8 mouse cellular contexts compared by ENCODE assay signal in the genomic region with DNA sequence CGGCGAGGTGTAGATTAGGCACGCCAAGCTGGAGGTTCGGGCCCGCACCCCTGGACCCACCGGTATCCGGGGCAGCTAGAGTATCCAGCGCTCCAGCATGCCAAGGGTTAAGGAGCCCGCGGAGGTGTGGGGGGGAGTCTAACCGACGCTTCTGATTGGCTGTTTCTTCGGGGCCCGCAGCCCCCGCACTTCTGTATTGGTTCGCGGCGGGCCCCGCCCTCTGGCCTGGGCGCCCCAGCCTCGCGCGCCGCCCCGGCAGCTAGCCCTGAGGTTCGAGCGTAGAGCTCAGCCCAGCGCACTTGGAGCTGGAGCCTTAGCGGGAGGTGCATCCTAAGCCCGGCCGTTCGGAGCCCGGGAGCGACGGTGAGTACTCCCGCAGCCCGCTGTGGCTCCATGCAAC. TPM values are rescaled to one million over a fixed set of nuclear protein-coding genes. Genes with fewer than 3 reads are reported as not detected.
A peak's percentile ranks its signal among the peaks of the same experiment; 100 is the strongest.
DNase-seq lines count a peak whose midpoint lies in the region; ATAC-seq lines count a peak whose summit lies in the region.

A gene (plus strand): TSS at position 219 of the 400 bp plus-strand sequence.

- H3K4me2 ChIP-seq in heart, embryonic 12.5 days, result peak within 1 kb of the TSS; percentile 91
- peak within 1 kb of the TSS; percentile 80 for H3K4me2 ChIP-seq in kidney, embryonic 16.5 days (replicated peaks; ENCODE audit: low read depth, low read length)

- peak; percentile 72 for ATAC-seq in erythroid progenitor cell, adult 5-6 weeks (replicated peaks; ENCODE audit: low FRiP score, poor library complexity, severe bottlenecking)
- ATAC-seq in heart, embryonic 12.5 days (ENCODE audit: insufficient number of reproducible peaks, low FRiP score), result peak; percentile 91
- peak; percentile 94 for ATAC-seq in kidney, embryonic 16.5 days (ENCODE audit: low FRiP score, low TSS enrichment)
- peak; percentile 52 for ATAC-seq in monocyte, adult 5-6 weeks (replicated peaks; ENCODE audit: insufficient number of reproducible peaks, low FRiP score, low TSS enrichment, poor library complexity, severe bottlenecking)

- no peaks in the 10 kb centered on the region for H3K27me3 ChIP-seq in heart, embryonic 12.5 days (replicated peaks)
- no peaks in the 10 kb centered on the region for H3K27me3 ChIP-seq in kidney, embryonic 16.5 days (ENCODE audit: insufficient read depth, low read length)

- H3K27ac ChIP-seq in brown adipose tissue, adult 24 weeks (replicated peaks; ENCODE audit: low read depth, low read length), result peak within 1 kb of the TSS; percentile 35; the same call in 1 of the 2 replicates
- peak within 1 kb of the TSS; percentile 34 for H3K27ac ChIP-seq in heart, embryonic 12.5 days (ENCODE audit: poor library complexity, severe bottlenecking)
- H3K27ac ChIP-seq in kidney, embryonic 16.5 days (ENCODE audit: low read length), result peak within 1 kb of the TSS; percentile 51

- DNase-seq in CD4-positive helper T cell, adult 2 months (ENCODE audit: low read depth, low spot score), result peak; percentile 93
- peak; percentile 87 for DNase-seq in liver
- DNase-seq in spleen, postnatal 36 days (ENCODE audit: low spot score in 2 of 2), result peak; percentile 90

- H3K36me3 ChIP-seq in heart, embryonic 12.5 days, result no peaks in the 10 kb centered on the region
- no peaks in the 10 kb centered on the region for H3K36me3 ChIP-seq in kidney, embryonic 16.5 days (ENCODE audit: insufficient read depth, low read length)

- no peaks in the 10 kb centered on the region for H3K9me3 ChIP-seq in heart, embryonic 12.5 days (replicated peaks)
- no peaks in the 10 kb centered on the region for H3K9me3 ChIP-seq in kidney, embryonic 16.5 days (ENCODE audit: low read length)

- under 1% methylated on average over 37 of the region's 37 CpGs for WGBS in heart, embryonic 12.5 days
- WGBS in kidney, embryonic 16.5 days, result 0% methylated on average over 37 of the region's 37 CpGs

- H3K4me3 ChIP-seq in brown adipose tissue, adult 24 weeks (ENCODE audit: insufficient read depth, low read depth, low read length), result peak within 1 kb of the TSS; percentile 92
- peak within 1 kb of the TSS; percentile 87 for H3K4me3 ChIP-seq in heart, embryonic 12.5 days
- peak within 1 kb of the TSS; percentile 75 for H3K4me3 ChIP-seq in kidney, embryonic 16.5 days (ENCODE audit: low read length)

- peaks cover 7% of the 10 kb centered on the region; the same call in 1 of the 2 replicates for H3K4me1 ChIP-seq in brown adipose tissue, adult 24 weeks (ENCODE audit: control insufficient read depth, insufficient read depth, insufficient read length, low read length)
- peaks cover 45% of the 10 kb centered on the region for H3K4me1 ChIP-seq in heart, embryonic 12.5 days (replicated peaks)
- peaks cover 46% of the 10 kb centered on the region for H3K4me1 ChIP-seq in kidney, embryonic 16.5 days (ENCODE audit: insufficient read depth, low read length)

- H3K9ac ChIP-seq in heart, embryonic 12.5 days, result peak within 1 kb of the TSS; percentile 88
- peak within 1 kb of the TSS; percentile 88 for H3K9ac ChIP-seq in kidney, embryonic 16.5 days (replicated peaks; ENCODE audit: low read length)

RNA-seq across cellular contexts. Expression of the gene that starts here (rescaled TPM):
- 28.5 and 28.8 TPM in 2 replicates for polyA plus RNA-seq in brown adipose tissue, adult 24 weeks (2012; ENCODE audit: insufficient read depth, insufficient read length, missing spikeins)
- 1.7 and 2.5 TPM in 2 replicates for total RNA-seq in erythroid progenitor cell, adult 5-6 weeks (2015; ENCODE audit: low replicate concordance)
- total RNA-seq in erythroid progenitor cell, adult 5-6 weeks (2017; ENCODE audit: low replicate concordance), result 0.51 and 0.83 TPM in 2 replicates
- 122 and 144 TPM in 2 replicates for polyA plus RNA-seq in heart, embryonic 12.5 days (2016; fragmentation: Nextera tagmentation; extraction: Ambion mirVana)
- 55.5 and 72.3 TPM in 2 replicates for polyA plus RNA-seq in kidney, embryonic 16.5 days (2015; fragmentation: Nextera tagmentation; extraction: Ambion mirVana)
- total RNA-seq in monocyte, adult 5-6 weeks (2017), result 7.1 to 11.7 TPM (median 9.6 TPM) in 3 replicates

Comparison
In these comparisons a context has a peak if more than half of its experiments do, and no peak if none do; other contexts are left out.
1. Peak in every context shown above with its lines: DNase-seq, ATAC-seq, H3K4me3 ChIP-seq and H3K27ac ChIP-seq.